Mouse (Mus musculus): ENCODE measurements around the gene Stx2.
A peak's percentile ranks its signal among the peaks of the same experiment; 100 is the strongest.

Gene Stx2

DNA sequence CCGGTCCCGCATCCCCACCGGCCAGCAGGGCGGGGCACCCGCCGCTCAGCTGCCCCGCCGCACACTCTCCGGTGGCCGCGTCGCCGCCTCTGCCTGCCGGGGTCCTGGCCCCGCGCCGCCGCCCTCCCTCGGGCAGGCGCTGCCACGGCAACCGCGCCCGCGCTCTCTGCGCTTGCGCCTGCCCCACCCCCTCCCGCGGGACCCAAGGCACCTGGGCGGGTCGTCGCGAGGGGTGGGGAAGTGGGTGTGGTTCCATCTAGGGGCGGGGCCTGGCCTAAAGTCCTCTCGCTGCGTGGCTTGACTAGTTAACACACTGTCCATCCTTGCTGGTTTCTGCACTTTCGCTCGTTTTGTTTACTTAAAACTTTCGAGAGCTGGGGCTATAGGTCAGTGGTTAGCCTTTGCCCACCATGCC, at the start of gene Stx2:
Stx2 (minus strand) TSS at position 163 of the 415 bp plus-strand sequence.
- ATAC-seq (ENCODE audit: insufficient number of reproducible peaks, low FRiP score, low TSS enrichment): peak; percentile 80

DNA sequence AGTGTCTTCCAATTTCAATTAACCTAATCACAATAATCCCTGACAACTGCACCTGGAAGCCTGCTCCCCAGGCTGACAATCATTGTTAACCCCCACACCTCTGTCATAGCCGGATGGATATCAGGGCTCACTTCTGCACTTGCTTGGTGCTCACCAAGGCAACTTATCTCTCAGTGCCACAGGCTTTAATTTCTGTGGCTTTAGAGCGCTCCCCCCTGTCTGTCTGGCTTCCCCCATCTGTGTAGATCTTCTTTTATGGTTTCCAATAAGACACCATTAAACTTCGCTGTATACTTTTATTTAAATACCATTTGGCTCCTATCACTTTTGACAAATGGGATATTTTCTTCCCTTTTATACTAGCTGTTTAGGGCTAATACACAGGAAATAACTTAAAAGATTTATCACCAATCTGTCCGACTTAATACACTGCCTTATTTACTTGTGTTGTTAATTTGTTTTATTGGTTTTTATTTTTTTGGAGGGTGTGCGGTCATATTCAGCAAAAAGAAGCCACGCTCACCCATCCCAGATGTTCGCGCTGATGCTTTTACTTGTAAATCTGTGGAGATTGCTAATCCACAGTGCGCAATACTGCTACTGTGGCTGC, 46.4 kb upstream of the Stx2 start:
- ATAC-seq (ENCODE audit: insufficient number of reproducible peaks, low FRiP score, low TSS enrichment): no peak

DNA sequence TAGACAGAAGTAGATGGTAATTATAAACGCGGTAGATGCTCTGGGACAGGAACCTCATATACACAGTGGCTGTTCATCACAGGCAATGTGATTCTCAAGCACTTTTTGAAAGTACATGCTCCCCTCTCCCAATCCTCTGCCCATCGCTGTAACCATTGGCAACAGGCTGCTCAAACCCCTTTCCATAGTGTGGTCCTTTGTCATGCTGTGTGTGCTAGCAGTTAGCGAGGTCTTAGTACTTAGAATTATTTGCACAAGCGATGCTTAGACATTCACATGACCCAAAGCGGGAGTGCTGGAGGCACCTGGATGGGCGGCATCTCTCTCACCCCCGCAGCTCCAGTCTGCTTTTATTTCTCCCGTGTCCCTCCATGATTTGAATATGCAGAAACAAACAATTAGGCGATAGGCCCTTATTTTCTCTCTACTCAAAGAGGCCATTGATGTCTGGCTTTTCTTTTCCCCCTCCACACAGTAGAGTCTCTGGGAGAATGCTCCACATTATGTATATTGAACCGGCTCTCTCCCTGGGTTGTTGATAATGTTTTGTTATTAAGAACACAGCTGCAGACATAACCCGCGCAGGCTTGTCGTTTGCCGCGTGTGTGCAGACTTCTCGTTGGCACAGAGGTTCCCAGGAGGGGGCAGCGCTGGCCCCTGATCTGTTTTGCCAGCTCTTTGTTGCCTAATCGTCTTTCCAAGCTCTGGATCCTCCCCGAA, 44.4 kb upstream of the Stx2 start:
- ATAC-seq (ENCODE audit: insufficient number of reproducible peaks, low FRiP score, low TSS enrichment): no peak

DNA sequence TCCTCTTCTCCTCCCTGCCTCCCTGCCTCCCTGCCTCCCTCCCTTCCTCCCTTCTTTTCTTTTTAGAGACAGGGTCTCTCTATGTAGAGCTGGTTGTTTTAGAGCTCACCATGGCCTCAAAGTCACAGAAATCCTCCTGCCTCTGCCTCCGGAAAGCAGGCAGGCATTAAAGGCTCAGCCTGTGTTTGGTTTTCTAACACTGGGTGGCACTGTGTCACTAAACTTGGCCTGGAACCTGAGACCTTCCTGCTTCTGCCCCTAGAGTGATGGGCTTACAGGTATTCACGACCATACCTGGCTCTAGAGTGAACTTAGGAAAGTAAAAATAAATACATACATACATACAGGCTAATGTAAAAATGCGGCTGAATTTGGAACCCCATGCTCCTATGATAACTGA, 43.5 kb upstream of the Stx2 start:
- no peak for ATAC-seq (ENCODE audit: insufficient number of reproducible peaks, low FRiP score, low TSS enrichment)

DNA sequence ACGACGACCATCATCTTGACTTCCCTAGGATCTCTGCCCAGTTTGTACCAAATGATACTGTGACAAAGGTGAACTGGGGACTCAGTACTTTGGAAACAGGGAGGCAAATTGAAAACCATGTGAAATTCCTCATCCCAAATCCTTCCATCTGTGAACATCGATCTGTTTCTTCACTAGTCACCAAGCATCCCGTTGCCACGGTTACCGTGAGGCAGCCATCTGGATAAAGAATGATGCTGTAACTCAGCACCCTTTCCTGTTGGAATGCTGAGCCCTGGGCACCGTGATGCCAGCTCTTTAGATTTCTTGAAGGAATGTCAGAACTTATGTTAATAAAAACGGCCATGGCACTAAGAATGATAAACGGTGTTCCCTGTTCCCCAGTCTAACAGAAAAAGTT, 41.0 kb upstream of the Stx2 start:
- no peak for ATAC-seq (ENCODE audit: insufficient number of reproducible peaks, low FRiP score, low TSS enrichment)

DNA sequence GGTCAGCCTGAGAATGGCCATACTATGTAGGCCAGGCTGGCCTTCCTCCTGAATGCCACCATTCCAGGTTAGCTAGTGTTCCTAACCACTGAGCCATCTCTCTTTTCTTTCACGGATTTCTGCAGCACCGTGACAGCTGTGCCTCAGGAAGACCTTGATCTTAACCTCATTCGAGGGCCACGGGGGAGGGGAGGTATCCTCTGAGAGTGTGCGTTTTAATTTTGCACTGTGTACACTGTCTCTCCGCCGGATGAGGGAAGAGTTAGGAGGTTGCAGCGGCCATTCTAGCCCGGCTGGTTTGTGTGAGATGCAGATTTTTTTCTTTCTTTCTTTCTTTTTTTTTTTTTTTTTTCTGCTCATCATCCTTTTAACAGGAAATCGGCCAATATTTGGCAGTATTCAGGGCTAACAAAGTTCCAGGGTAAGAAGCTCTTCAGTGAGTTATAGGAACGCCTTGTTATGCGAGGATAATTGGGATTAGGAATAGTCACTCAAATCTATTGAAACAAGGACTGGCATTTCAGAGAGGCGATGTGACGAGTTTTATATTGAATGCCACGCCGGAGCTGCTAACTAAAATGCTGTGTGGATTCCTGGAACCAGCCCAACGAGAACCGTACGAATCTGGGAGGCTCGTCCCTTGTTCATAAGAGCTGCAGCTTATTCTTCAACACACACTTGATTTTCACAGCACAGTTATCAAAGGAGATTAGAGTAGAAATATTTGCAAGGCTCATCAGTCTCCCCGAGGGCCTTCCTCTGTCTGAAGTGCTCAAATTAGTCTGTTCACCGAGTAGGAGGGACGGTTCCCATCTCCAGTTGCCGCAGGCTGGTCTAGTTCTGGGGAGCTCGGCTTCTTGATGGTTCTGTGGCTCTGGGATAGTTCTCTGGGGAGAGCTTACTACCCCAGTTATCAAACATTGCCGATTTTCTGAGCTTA, 37.5 kb upstream of the Stx2 start:
- no peak for ATAC-seq (ENCODE audit: insufficient number of reproducible peaks, low FRiP score, low TSS enrichment)

DNA sequence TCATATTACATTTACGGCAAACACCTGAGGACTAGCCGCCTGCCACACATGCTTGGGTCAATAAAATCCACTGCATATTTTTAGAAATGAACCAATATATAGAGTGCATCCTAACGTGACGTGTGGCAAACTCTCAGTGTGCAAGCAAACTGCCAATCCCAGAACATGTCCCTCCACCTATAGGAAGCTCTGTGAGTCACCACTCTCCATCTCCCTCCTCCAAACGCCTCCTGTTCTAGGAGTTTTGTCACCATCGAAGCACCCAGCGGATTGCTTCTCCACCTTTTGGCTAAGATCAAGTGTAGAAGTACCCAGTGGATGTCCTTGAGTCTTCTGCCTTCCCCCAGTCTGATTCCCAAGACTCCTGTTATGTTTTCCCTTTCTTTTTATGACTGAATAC, 29.4 kb upstream of the Stx2 start:
- ATAC-seq (ENCODE audit: insufficient number of reproducible peaks, low FRiP score, low TSS enrichment): no peak

DNA sequence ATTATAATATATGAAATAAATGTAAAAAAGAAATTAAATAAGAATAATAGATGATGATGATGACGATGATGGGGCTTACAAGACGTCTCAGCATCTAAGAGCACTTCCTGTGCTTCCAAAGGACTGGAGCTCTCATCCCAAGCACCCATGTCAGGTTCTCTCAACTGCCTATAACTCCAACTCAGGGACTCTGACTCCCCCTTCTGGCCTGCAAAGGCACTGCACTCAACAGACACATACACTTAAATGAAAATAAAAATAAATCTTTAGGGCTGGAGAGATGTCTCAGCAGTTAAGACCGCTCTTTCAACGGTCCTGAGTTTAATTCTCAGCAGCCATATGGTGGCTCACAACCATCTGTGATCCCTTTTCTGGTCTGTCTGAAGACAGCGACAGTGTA, 28.3 kb upstream of the Stx2 start:
- no peak for ATAC-seq (ENCODE audit: insufficient number of reproducible peaks, low FRiP score, low TSS enrichment)

DNA sequence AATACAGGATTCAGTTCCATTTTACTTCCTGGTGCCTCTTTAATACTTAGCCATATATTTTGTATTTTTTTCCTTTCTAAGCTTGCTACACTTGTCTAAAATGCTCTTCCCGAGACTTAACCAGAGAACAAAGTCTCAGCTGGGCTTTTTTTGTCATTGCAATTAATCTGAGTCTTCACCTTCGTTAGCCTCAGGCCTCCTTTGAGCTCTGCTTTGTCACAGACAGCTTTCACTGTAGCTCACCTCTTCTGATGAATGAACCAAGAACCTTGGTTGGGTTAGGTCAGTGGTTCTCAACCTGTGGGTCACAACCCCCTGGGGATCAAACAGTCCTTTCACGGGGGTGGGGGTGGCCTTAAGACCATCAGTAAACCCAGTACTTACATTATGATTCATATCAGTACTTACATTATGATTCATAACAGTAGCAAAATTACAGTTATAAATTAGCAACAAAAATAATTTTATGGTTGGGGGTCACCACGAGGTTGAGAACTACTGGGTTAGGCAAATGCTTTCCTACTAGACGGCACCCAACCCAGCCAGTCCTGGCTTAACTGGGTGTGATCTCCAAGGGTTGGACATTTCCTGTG, 20.9 kb upstream of the Stx2 start:
- ATAC-seq (ENCODE audit: insufficient number of reproducible peaks, low FRiP score, low TSS enrichment): no peak

DNA sequence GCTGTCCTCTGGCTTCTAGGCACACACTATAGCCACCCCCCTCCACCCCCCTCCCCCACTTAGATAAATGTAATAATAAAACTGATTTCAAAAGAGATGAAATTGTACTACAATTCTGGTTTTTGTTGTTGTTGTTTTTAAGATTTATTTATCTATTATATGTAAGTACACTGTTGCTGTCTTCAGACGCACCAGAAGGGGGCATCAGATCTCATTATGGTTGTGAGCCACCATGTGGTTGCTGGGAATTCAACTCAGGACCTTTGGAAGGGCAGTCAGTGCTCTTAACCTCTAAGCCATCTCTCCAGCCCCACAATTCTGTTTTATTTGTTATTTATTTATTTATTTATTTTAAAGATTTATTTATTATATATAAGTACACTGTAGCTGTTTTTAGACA, 18.3 kb upstream of the Stx2 start:
- no peak for ATAC-seq (ENCODE audit: insufficient number of reproducible peaks, low FRiP score, low TSS enrichment)

DNA sequence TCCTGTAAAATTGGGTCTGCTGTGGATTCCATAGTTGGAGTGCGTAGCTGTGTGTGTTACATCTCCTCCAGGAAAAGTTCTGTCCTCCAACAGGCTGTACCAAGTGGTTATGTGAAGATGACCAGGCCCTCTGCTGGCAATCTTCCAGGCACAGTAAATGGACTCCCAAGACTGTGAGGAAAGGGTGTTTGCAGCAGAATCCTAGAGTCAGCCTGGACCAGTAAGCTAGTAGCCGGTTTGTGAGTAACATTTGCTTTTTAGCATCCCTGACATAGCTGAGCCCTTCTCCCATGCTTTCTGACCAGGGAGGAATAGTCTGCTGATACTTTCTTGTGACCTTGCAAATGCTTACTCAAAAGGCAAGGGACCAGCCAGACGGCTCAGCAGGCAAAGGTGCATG, 17.8 kb upstream of the Stx2 start:
- ATAC-seq (ENCODE audit: insufficient number of reproducible peaks, low FRiP score, low TSS enrichment): no peak

DNA sequence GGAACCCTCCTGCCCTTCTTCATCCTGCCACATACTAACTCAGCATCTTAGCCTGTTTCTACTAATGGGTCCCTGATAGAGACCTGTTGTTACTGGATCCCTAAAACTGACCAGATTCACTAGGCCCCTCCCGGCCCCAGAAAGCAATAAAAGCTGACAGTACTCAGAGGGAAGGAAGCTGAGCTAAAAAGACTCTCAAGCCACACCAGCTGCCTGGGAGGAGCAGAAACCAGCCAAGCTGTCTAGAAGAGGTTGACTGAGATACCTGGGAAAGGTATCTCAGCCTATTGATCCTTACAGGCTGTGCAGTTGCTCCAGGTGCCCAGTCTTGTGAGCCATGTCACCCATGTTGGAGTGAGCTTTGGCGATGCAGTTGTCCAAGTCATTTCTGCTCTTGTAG, 17.4 kb upstream of the Stx2 start:
- ATAC-seq (ENCODE audit: insufficient number of reproducible peaks, low FRiP score, low TSS enrichment): no peak

DNA sequence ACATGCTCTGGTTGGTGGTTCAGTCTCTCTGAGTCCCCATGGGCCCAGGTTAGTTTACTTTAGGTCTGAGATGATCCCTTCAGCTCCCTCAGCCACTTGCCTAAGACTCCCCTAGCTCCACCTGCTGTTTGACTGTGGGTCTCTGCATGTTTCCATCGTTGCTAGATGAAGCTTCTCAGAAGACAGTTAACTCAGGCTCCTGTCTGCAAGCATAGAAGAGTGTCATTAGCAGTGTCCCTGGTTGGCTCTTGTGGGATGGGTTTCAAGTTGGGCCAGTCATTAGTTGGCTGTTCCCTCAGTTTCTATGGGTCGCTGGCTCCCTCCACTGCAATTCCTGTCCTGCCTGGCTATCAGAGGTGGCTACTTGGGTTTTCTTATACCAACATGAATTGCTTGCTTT, 16.7 kb upstream of the Stx2 start:
- no peak for ATAC-seq (ENCODE audit: insufficient number of reproducible peaks, low FRiP score, low TSS enrichment)

DNA sequence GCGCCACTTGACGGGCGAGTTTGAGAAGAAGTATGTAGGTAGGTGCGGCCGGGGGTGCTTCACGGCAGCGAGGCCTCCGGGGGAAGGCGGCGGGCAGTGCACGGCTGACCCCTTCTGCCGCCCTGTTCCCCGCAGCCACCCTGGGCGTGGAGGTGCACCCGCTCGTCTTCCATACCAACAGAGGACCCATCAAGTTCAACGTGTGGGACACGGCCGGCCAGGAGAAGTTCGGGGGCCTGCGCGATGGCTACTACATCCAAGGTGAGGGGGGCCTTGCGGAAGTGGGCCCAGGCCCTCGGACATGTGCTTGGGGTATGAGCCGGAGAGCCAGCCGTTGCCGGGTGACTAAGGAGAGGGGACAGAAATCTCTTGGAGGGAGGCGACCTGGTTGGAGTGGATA, 12.4 kb upstream of the Stx2 start:
- peak; percentile 5; the same call in 1 of the 2 replicates for ATAC-seq (ENCODE audit: insufficient number of reproducible peaks, low FRiP score, low TSS enrichment)

DNA sequence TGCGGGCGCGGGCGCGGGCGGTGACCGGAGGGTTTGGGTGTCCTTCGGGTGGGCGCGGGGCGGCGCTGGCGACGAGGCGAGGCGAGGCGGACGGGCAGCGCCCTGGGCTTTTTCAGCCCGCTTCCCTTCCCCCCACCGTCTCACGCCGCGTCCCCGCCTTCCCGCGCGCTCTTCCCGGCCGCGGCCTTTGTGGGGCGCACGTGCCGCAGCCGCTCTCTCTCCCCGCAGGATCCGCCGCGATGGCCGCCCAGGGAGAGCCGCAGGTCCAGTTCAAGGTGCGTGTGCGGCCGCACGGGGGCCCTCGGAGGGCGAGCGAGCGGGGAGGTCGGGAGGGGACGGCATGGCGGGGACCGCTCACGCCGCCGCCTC, 11.9 kb upstream of the Stx2 start:
- ATAC-seq (ENCODE audit: insufficient number of reproducible peaks, low FRiP score, low TSS enrichment): peak; percentile 26; the same call in 1 of the 2 replicates

DNA sequence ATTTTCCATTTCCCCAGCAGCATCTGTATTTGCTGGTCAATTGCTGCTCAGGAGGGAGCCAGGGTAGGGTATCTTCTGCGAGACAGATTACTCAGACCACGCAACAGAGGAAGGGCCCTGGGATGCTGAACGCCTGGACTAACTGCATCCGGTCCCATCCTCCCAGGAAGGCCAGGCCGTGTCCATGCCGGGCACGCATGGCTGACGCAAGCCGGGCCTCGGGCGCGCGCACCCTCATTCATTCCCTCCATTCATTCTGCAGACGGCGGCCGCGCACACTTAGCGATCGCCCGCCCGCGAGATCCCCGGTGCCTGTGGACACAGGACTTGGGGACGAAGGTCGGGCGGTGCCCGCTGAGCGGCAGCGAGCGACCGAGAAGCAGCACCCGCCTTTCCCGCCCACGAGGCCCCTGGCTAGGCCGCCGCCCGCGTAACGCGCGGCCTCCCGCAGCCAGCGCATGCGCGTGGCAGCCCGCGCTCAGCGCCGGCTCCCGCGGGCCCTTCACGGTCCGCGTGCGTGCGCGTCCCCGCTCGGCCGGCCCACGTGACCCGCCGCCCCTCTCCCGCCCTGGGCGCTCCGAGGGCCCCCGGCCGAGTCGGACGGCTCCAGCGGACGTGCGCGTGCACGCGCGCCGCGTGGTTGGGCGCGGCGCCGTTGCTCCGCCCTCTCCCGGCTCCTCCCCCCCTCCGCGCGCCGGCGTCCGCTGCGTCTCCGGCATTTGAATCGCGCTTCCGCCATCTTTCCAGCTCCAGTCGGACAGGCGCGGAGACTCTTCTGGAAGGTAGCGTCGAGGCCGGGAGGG, 11.3 kb upstream of the Stx2 start, which contains the start of gene Ran:
Ran (plus strand) TSS at position 573 of the 803 bp plus-strand sequence.
- ATAC-seq (ENCODE audit: insufficient number of reproducible peaks, low FRiP score, low TSS enrichment): peak; percentile 82

DNA sequence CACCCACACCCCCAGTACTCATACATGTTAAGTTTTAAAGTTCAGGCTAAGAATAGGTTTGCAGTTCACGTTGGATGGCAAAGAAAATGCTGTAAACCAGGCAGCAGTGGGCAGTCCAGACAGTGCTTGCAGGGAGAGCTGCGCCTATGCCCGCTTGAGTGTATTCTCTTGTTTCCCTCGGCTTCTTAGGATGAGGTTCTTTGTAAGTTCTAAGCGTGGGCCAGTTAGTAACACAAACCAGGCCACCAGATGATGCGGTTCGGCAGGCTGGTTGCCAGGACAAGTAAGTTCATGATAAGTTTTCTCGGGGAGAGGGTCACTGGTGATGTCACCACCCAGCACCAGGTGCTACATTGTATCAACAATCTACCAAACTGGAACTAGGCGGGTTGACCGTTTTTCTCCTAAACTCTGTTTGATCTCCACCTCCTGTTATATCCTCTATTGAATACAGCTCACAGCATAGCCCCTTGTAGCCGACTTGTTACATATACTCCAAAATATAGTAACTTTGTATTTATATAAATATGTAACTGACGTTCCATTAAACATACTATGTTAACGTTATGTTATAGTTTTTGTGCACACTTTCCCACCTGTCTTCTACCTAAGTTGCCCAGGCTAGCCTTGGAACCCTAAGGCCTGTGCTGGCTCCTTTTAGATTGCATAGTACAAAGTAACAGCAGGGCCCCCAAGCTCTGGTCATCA, 10.6 kb upstream of the Stx2 start:
- no peak for ATAC-seq (ENCODE audit: insufficient number of reproducible peaks, low FRiP score, low TSS enrichment)

DNA sequence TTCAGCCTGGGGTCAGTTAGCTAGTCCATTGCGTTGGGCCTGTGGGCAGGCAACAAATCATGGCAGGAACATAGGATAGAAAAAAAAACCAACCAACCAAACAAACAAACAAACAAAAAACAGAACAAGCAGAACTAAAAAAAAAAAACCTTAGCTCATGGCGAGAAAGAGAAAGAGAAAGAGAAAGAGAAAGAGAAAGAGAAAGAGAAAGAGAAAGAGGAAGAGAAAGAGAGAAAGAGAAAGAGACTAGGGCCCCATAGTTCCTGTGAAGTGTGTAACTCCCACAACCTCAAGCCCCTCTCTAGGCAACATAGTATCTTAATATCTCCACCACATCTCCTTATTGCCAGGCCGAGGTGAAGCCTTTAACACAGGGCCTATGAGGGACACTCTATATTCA, 8.0 kb upstream of the Stx2 start:
- ATAC-seq (ENCODE audit: insufficient number of reproducible peaks, low FRiP score, low TSS enrichment): no peak

DNA sequence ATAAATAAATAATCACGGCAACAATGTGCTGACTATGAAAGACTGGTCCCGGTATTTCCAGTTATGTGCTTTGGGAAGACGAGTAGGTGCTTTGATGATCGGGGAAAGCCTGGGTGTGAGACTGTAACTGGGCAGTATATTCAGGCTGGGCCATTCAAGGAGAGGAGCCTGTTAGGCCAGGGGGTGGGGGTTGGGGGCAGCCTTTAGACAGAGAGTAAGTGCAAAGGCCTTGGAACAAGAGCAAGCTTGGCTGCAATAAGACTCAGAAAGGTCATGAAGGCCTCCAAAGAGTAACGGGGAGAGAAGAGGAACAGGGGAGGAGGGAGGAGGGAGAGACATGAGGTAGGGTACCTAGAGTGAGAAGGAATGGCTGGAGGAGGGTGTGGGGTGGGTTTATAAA, 7.2 kb upstream of the Stx2 start:
- ATAC-seq (ENCODE audit: insufficient number of reproducible peaks, low FRiP score, low TSS enrichment): no peak
